Mouse (Mus musculus): ENCODE measurements around the gene Timm8b. TPM values are rescaled to one million over a fixed set of nuclear protein-coding genes. Genes with fewer than 3 reads are reported as not detected.
A peak's percentile ranks its signal among the peaks of the same experiment; 100 is the strongest.
"Not testable (repeated sequence)": the region's sequence is repeated elsewhere in the genome, so short reads cannot be mapped to it uniquely, and the experiment has no call there.

Timm8b gene
- polyA plus RNA-seq, 1 experiment from 2014 or later: 288 TPM

DNA sequence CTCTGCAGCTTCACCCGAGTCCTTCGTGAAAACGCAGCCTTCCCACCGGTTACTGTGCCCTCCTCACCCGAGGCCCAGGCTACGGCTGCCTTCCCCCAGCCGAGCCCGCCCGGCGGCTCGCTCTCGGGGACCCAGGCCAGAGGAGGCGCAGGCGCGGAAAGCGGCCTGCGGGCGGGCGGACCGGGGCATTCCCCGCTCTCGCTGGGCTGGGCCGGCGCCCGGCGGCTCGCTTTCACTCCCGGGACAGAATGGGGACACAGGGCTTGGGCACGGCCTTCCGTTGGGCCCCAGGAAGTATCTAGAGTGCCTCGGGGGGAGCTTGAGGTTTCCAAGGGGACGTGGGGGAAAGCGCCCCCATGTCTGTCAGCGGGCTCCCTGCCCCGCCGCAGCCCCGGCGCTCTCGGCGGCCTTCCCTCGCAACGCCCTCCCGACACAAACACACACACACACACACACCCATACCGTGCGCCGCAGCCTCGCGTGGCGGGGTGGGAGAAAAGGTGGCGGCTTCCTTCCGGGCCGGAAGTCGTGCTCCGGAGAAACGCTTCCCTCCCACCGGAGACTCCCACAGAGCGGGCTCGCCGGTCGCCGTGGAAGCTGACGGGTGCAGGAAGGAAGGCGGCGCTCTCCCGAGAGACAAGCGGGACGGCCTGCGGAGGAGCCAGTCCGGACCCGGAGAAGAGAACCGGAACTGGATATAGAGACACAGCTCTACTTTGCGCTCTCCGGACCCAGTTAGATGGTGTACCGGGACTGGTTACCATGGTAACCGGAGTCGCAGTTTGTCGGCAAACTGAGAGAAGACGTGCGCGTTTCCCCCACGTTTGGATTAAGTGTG, 13.3 kb downstream of the Timm8b start, which contains the start of the genes Pih1d2 and Nkapd1:
Pih1d2 (plus strand) TSS at position 556 of the 838 bp plus-strand sequence.
Nkapd1 (minus strand) TSS at position 699 of the 838 bp plus-strand sequence.
- peak; percentile 94 for DNase-seq (ENCODE audit: low spot score)
- H3K36me3 ChIP-seq: peaks cover 32% of the 10 kb centered on the region
- peak within 1 kb of the TSS; percentile 91 for H3K4me3 ChIP-seq
- peak within 1 kb of the TSS; percentile 94 for H3K27ac ChIP-seq
- under 1% methylated on average over 81 of the region's 81 CpGs for WGBS
- peaks cover 10% of the 10 kb centered on the region for H3K4me1 ChIP-seq
- H3K27me3 ChIP-seq (ENCODE audit: insufficient read depth, poor library complexity, severe bottlenecking): no peaks in the 10 kb centered on the region
- H3K9me3 ChIP-seq: no peaks in the 10 kb centered on the region

DNA sequence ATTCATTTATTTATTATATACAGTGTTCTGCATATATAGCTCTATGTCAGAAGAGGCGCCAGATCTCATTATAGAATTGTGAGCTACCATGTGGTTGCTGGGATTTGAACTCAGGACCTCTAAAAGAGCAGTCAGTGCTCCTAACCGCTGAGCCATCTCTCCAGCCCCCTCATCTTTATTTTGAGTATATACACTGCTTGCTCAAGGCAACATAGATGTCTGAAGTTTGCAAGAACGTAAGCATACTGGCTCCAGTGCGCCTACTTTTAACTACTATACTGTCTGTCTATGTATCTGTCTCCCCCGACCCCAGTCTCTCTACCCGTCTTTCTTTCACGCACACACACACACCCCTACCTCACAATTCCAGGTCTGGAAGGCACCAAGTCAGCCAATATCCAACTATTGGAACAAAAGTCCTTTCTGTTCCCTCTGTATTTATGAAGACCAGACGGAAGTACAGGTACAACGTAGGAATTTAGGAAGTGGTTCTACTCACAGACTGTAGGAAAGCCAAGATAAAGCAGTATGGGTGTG, 14.2 kb downstream of the Timm8b start:
- Histone ChIP-seq H3K27ac (no peak overlapping the region), H3K9me3 (no peaks in the 10 kb centered on the region), H3K36me3 (peaks cover 23% of the 10 kb centered on the region), H3K4me3 (peak overlapping the region; percentile 91), H3K4me1 (peaks cover 10% of the 10 kb centered on the region), H3K27me3 (ENCODE audit: insufficient read depth, poor library complexity, severe bottlenecking) (no peaks in the 10 kb centered on the region)
- 62% methylated on average over 9 of the region's 9 CpGs for WGBS
- no peak for DNase-seq (ENCODE audit: low spot score)

DNA sequence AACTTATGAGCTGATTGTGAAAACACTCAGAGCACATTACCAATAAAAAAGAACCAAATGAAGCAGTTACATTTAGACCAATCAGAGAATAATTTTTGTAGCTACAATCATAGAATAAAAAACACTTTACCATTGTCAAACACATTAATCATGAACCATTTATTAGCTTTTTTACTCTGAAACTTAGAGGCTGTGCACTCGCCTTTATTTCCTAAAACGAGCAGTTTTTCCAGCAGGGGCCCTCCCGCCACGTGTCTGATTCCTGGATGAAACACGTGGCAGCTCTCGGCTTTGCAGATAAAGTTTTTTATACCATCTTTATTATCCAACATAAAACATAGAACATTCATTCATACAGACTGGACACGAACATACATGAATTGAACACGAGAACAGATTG, 27.2 kb downstream of the Timm8b start:
- not testable (repeated sequence) for H3K27me3 ChIP-seq (ENCODE audit: insufficient read depth, poor library complexity, severe bottlenecking); H3K4me1 ChIP-seq; H3K27ac ChIP-seq; DNase-seq (ENCODE audit: low spot score); H3K9me3 ChIP-seq; H3K4me3 ChIP-seq
- peaks cover 33% of the 10 kb centered on the region for H3K36me3 ChIP-seq
- 88% methylated on average over 6 of the region's 8 CpGs for WGBS

DNA sequence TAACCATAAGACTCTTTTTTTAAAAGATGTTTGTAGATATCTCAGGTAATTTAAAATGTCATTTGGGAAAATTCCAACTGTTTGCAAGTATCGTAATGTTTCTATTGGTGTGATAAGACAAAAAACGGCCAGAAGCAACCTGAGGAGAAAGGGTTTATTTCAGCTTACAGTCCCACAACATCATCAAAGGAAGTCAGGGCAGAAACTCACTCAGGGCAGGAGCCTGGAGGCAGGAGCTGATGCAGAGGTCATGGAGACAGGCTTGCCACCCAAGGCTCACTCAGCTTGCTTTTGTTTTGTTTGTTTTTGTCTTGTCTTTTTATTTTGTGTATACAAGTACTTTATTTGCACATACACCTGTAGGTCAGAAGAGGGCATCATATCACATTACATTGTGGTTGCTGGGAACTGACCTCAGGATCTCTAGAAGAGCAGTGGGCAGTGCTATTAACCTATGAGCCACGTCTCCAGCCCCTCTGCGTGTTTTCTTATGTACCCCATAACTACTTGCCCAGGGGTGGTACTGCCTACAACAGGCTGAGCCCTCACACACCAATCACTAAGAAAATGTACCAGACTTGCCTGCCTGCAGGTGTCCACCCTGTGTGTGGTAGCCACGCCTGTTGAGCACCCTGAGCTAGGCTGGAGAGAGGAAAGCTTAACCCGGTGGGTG, 28.4 kb downstream of the Timm8b start:
- Histone ChIP-seq H3K4me3 (no peak overlapping the region), H3K4me1 (no peaks in the 10 kb centered on the region), H3K27me3 (ENCODE audit: insufficient read depth, poor library complexity, severe bottlenecking) (no peaks in the 10 kb centered on the region), H3K36me3 (peaks cover 46% of the 10 kb centered on the region), H3K9me3 (no peaks in the 10 kb centered on the region), H3K27ac (no peak overlapping the region)
- 89% methylated on average over 6 of the region's 6 CpGs for WGBS
- no peak for DNase-seq (ENCODE audit: low spot score)

DNA sequence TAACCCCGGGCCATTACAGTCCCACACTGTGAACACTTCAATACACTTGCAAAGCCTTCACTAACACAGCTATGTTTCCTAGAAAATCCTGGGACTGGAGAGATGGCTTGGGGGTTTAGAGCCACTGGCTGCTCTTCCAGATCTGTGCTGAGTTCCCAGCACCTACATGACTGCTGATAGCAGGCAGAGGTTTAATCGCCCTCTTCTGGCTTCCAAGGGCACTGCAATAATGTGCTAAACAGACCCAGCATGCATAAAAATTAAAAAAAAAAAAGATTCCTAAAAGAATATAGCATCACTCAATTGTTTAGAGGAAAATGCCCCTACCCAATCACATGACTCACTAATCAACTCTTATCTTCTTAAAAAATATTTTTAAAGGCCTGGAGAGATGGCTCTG, 29.3 kb downstream of the Timm8b start:
- no peaks in the 10 kb centered on the region for H3K4me1 ChIP-seq
- peaks cover 55% of the 10 kb centered on the region for H3K36me3 ChIP-seq
- no peak overlapping the region for H3K27ac ChIP-seq
- no peaks in the 10 kb centered on the region for H3K9me3 ChIP-seq
- no peak overlapping the region for H3K4me3 ChIP-seq
- H3K27me3 ChIP-seq (ENCODE audit: insufficient read depth, poor library complexity, severe bottlenecking): no peaks in the 10 kb centered on the region
- DNase-seq (ENCODE audit: low spot score): no peak
- 64% methylated on average over 2 of the region's 2 CpGs for WGBS

DNA sequence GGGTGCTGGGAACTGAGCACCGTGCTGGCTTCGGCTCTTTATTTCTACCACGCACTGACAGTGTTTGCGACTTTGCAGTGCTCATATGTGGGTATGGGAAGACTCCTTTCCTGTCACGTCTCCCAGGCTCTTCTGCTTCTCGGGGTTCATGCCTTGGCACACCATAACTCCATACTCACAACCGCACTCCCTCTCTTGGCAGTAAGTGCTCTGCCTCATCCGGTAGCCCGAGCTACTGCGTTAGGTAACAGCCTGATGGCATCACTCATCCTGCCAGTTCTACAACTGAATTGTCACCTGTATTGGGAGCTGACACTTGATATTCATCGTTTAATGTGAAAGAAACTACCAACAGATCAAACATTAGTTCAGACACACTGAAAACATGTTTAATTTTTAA, 30.6 kb downstream of the Timm8b start:
- Histone ChIP-seq H3K36me3 (peaks cover 66% of the 10 kb centered on the region), H3K4me1 (no peaks in the 10 kb centered on the region), H3K27ac (no peak overlapping the region), H3K4me3 (no peak overlapping the region), H3K9me3 (no peaks in the 10 kb centered on the region), H3K27me3 (ENCODE audit: insufficient read depth, poor library complexity, severe bottlenecking) (no peaks in the 10 kb centered on the region)
- no peak for DNase-seq (ENCODE audit: low spot score)
- 93% methylated on average over 11 of the region's 11 CpGs for WGBS

DNA sequence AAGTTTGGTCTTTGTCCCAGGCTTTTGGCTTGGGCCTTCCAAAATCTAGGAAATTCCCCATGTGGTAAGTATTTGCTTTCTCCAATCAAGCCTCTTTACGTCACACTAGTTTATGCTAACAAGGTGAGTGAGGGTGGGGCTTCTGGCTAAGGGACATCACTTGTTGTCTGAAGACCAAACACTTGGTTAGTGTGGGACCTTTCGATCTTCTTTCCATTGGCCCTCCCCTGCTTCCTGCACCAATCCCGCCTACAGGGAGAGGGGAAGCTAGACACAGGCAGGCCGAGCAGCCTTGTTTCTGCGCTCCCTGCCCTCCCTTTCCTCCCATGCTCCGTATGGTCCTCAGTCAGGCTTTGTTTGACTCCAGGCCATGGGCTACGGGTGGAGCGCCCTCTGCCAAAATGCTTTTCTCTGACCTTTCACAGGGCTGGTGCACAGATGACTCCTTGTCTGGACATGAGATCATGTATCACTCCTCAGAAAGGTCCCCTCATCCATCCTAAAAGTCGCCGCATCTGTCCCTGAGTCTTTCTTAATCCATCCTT, 43.2 kb downstream of the Timm8b start:
- H3K9me3 ChIP-seq: no peaks in the 10 kb centered on the region
- no peak overlapping the region for H3K4me3 ChIP-seq
- DNase-seq (ENCODE audit: low spot score): no peak
- 81% methylated on average over 10 of the region's 10 CpGs for WGBS
- H3K36me3 ChIP-seq: peaks cover 93% of the 10 kb centered on the region
- H3K27ac ChIP-seq: no peak overlapping the region
- H3K4me1 ChIP-seq: no peaks in the 10 kb centered on the region
- no peaks in the 10 kb centered on the region for H3K27me3 ChIP-seq (ENCODE audit: insufficient read depth, poor library complexity, severe bottlenecking)

DNA sequence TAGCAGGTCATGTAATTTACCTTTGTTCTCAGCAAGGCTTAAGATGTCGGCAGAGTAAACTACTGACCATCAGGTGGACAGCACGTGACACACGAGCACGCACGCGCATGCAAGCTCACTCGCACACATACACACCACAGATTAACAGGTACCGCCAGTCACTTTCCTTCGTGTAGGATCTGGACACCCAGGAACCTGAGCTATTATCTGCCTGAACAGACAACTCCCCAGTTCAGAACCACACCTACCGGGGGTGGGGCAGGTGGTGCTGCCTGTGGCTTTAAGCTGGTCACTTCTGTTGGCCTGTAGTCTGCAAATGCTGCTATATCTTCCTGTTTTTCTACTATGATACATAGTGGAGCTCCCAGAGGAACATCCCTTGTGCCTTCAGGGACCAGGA, 46.8 kb downstream of the Timm8b start:
- DNase-seq (ENCODE audit: low spot score): peak; percentile 82
- H3K4me1 ChIP-seq: no peaks in the 10 kb centered on the region
- peaks cover 95% of the 10 kb centered on the region for H3K36me3 ChIP-seq
- H3K4me3 ChIP-seq: no peak overlapping the region
- H3K9me3 ChIP-seq: no peaks in the 10 kb centered on the region
- no peaks in the 10 kb centered on the region for H3K27me3 ChIP-seq (ENCODE audit: insufficient read depth, poor library complexity, severe bottlenecking)
- WGBS: 93% methylated on average over 10 of the region's 10 CpGs
- H3K27ac ChIP-seq: no peak overlapping the region

Other genes with a start within 250 kb of the Timm8b start
- 2.2 and 4.2 TPM in 2 replicates for gene Plet1, start 109.4 kb upstream of the Timm8b start, polyA plus RNA-seq (2016; fragmentation: Nextera tagmentation; extraction: Ambion mirVana)
- gene Pts, start 75.2 kb upstream of the Timm8b start, polyA plus RNA-seq (2016; fragmentation: Nextera tagmentation; extraction: Ambion mirVana): 78.6 and 92.2 TPM in 2 replicates
- 2.4 and 2.5 TPM in 2 replicates for gene Il18, start 49.1 kb upstream of the Timm8b start, polyA plus RNA-seq (2016; fragmentation: Nextera tagmentation; extraction: Ambion mirVana)
- 0.21 TPM in 1 of 2 replicates, not detected in the other for gene Bco2, start 48.7 kb upstream of the Timm8b start, polyA plus RNA-seq (2016; fragmentation: Nextera tagmentation; extraction: Ambion mirVana)
- 0.25 TPM in 1 of 2 replicates, not detected in the other for gene Tex12, start 42.6 kb upstream of the Timm8b start, polyA plus RNA-seq (2016; fragmentation: Nextera tagmentation; extraction: Ambion mirVana)
- gene Sdhd, start 98 bp upstream of the Timm8b start, polyA plus RNA-seq (2016; fragmentation: Nextera tagmentation; extraction: Ambion mirVana): 552 and 673 TPM in 2 replicates
- gene Pih1d2, start 13.4 kb downstream of the Timm8b start, polyA plus RNA-seq (2016; fragmentation: Nextera tagmentation; extraction: Ambion mirVana): 3.4 and 5.3 TPM in 2 replicates
- 14.8 and 20.8 TPM in 2 replicates for gene Nkapd1, start 13.6 kb downstream of the Timm8b start, polyA plus RNA-seq (2016; fragmentation: Nextera tagmentation; extraction: Ambion mirVana)
- 105 and 151 TPM in 2 replicates for gene Dlat, start 55.9 kb downstream of the Timm8b start, polyA plus RNA-seq (2016; fragmentation: Nextera tagmentation; extraction: Ambion mirVana)
- gene Dixdc1, start 135.6 kb downstream of the Timm8b start, polyA plus RNA-seq (2016; fragmentation: Nextera tagmentation; extraction: Ambion mirVana): 5.3 and 7.6 TPM in 2 replicates
- 8.4 TPM in 2 replicates for gene 2310030G06Rik, start 142.6 kb downstream of the Timm8b start, polyA plus RNA-seq (2016; fragmentation: Nextera tagmentation; extraction: Ambion mirVana)
- gene Cryab, start 147.4 kb downstream of the Timm8b start, polyA plus RNA-seq (2016; fragmentation: Nextera tagmentation; extraction: Ambion mirVana): 483 and 791 TPM in 2 replicates
- 227 and 370 TPM in 2 replicates for gene Hspb2, start 148.4 kb downstream of the Timm8b start, polyA plus RNA-seq (2016; fragmentation: Nextera tagmentation; extraction: Ambion mirVana)
- gene Fdxacb1, start 164.3 kb downstream of the Timm8b start, polyA plus RNA-seq (2016; fragmentation: Nextera tagmentation; extraction: Ambion mirVana): 10.6 and 12.2 TPM in 2 replicates
- gene Alg9, start 171.1 kb downstream of the Timm8b start, polyA plus RNA-seq (2016; fragmentation: Nextera tagmentation; extraction: Ambion mirVana): 44.0 and 47.2 TPM in 2 replicates
- 17.4 and 21.6 TPM in 2 replicates for gene 1110032A03Rik, start 171.6 kb downstream of the Timm8b start, polyA plus RNA-seq (2016; fragmentation: Nextera tagmentation; extraction: Ambion mirVana)
- gene Ppp2r1b, start 241.4 kb downstream of the Timm8b start, polyA plus RNA-seq (2016; fragmentation: Nextera tagmentation; extraction: Ambion mirVana): 95.8 and 99.3 TPM in 2 replicates